Mouse (Mus musculus): ENCODE measurements around the gene Trp53tg5. TPM values are rescaled to one million over a fixed set of nuclear protein-coding genes. Genes with fewer than 3 reads are reported as not detected.
A peak's percentile ranks its signal among the peaks of the same experiment; 100 is the strongest.

Trp53tg5 gene
- polyA plus RNA-seq, 1 experiment from 2014 or later = not detected

DNA sequence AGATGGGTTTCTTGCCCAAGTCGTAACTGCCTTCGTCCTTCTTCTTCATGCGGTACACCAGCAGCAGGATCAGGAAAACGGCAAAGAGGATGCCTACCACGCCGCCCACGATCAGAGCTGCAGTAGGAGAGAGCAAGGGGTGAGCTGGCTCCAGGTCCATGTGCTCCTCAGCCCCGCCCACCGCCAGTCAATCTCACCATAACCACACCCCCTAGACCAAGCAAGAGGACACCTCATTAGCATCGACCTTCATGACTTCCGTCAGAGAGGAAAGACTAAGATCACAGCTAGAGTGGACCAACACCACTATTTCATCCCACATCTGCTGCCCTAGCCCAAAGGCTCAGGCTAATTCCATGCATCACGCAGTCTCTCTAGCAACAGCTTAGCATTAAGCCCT lies 47.4 kb downstream of the Trp53tg5 start:
- Histone ChIP-seq H3K9me3 (ENCODE audit: control insufficient read depth, low read length) (no peaks in the 10 kb centered on the region), H3K4me2 (replicated peaks; ENCODE audit: low read depth, low read length) (no peak overlapping the region), H3K36me3 (ENCODE audit: control insufficient read depth, insufficient read depth, low read length) (peaks cover 35% of the 10 kb centered on the region; the same call in 1 of the 2 replicates), H3K4me1 (ENCODE audit: control insufficient read depth, insufficient read depth, low read length) (peaks cover 8% of the 10 kb centered on the region), H3K9ac (ENCODE audit: low read depth, low read length) (no peak overlapping the region), H3K27ac (ENCODE audit: low read depth, low read length) (no peak overlapping the region), H3K27me3 (ENCODE audit: control insufficient read depth, insufficient read depth, low read length) (no peaks in the 10 kb centered on the region), H3K4me3 (ENCODE audit: low read length) (no peak overlapping the region)
- peak; percentile 51; the same call in 1 of the 2 replicates for ATAC-seq (ENCODE audit: low FRiP score, low TSS enrichment)
- WGBS = 26% methylated on average over 12 of the region's 12 CpGs

DNA sequence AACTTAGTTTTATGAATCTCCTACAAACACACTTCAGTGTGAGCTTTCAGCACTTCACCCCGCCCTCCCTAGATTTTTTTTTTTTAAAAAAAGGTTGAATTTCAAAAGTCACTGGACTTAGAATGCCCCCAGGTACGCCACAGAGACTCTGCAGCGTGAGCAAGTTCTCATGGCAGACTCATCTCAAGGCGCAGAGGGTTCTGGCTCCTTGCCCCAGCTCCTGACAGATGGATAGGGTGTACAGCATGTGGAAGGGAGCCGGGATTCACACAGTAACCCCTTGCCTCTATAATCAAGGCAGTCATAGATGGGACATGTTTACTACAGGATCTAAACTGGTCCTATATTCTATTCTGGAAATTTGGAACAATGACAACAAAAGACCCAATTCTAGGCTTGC lies 48.1 kb downstream of the Trp53tg5 start:
- Histone ChIP-seq H3K9ac (ENCODE audit: low read depth, low read length) (no peak overlapping the region), H3K9me3 (ENCODE audit: control insufficient read depth, low read length) (no peaks in the 10 kb centered on the region), H3K36me3 (ENCODE audit: control insufficient read depth, insufficient read depth, low read length) (peaks cover 35% of the 10 kb centered on the region; the same call in 1 of the 2 replicates), H3K27me3 (ENCODE audit: control insufficient read depth, insufficient read depth, low read length) (no peaks in the 10 kb centered on the region), H3K4me2 (replicated peaks; ENCODE audit: low read depth, low read length) (no peak overlapping the region), H3K27ac (ENCODE audit: low read depth, low read length) (no peak overlapping the region), H3K4me3 (ENCODE audit: low read length) (no peak overlapping the region), H3K4me1 (ENCODE audit: control insufficient read depth, insufficient read depth, low read length) (peaks cover under 1% of the 10 kb centered on the region; the same call in 1 of the 2 replicates)
- 84% methylated on average over 5 of the region's 5 CpGs for WGBS
- ATAC-seq (ENCODE audit: low FRiP score, low TSS enrichment) = no peak

DNA sequence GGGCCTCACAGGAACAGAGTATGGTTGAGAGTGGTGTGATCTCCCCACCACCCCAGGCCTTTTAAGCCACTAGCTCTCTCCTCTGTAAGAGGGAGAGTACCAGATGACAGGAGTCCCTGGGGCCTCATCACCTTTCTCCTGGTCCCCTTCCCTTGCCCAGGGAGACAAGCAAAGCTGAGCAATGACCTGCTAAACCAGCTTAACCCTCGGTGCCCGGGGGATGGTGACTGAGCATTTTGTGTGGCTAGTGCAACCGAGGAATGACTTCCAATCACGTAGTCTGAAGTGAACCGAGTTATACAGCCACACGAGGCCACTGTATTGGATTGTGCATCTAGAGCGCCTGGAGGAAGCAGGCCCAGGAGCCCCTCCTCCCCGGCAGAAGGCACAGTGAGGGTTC lies 49.1 kb downstream of the Trp53tg5 start:
- WGBS = 89% methylated on average over 8 of the region's 8 CpGs
- no peak for ATAC-seq (ENCODE audit: low FRiP score, low TSS enrichment)

DNA sequence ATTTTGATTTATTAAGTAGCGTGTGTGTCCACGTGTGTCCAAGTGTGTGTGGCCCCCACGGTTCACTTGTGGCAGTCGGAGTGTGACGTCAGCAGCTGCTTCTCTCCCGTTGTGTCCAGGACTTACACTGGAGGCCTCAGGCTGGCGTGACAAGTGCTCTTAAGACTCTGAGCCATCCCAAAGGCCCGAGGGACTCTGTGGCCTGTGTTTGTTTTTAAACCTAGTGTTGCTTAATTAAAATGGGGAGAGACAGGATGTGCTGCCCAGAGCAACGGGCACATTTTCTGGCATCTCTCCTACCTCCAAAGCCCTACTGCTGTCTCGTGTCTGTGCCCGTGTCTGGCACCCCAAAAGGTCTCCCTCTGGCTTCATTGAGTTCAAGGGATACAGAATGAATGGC lies 50.1 kb downstream of the Trp53tg5 start:
- Histone ChIP-seq H3K36me3 (ENCODE audit: control insufficient read depth, insufficient read depth, low read length) (peaks cover 26% of the 10 kb centered on the region; the same call in 1 of the 2 replicates), H3K9me3 (ENCODE audit: control insufficient read depth, low read length) (no peaks in the 10 kb centered on the region), H3K4me1 (ENCODE audit: control insufficient read depth, insufficient read depth, low read length) (peaks cover 11% of the 10 kb centered on the region), H3K9ac (ENCODE audit: low read depth, low read length) (no peak overlapping the region), H3K27me3 (ENCODE audit: control insufficient read depth, insufficient read depth, low read length) (no peaks in the 10 kb centered on the region), H3K27ac (ENCODE audit: low read depth, low read length) (no peak overlapping the region), H3K4me3 (ENCODE audit: low read length) (no peak overlapping the region), H3K4me2 (replicated peaks; ENCODE audit: low read depth, low read length) (no peak overlapping the region)
- WGBS = 73% methylated on average over 11 of the region's 11 CpGs
- ATAC-seq (ENCODE audit: low FRiP score, low TSS enrichment) = no peak

More for the DNA sequence above, 49.1 kb downstream of the Trp53tg5 start:
- no peak overlapping the region for H3K4me3 ChIP-seq (ENCODE audit: low read length)
- H3K9ac ChIP-seq (ENCODE audit: low read depth, low read length) = no peak overlapping the region
- H3K27me3 ChIP-seq (ENCODE audit: control insufficient read depth, insufficient read depth, low read length) = no peaks in the 10 kb centered on the region
- H3K4me1 ChIP-seq (ENCODE audit: control insufficient read depth, insufficient read depth, low read length) = peaks cover 4% of the 10 kb centered on the region; the same call in 1 of the 2 replicates
- H3K27ac ChIP-seq (ENCODE audit: low read depth, low read length) = no peak overlapping the region
- no peak overlapping the region for H3K4me2 ChIP-seq (replicated peaks; ENCODE audit: low read depth, low read length)
- peaks cover 34% of the 10 kb centered on the region; the same call in 1 of the 2 replicates for H3K36me3 ChIP-seq (ENCODE audit: control insufficient read depth, insufficient read depth, low read length)
- no peaks in the 10 kb centered on the region for H3K9me3 ChIP-seq (ENCODE audit: control insufficient read depth, low read length)

DNA sequence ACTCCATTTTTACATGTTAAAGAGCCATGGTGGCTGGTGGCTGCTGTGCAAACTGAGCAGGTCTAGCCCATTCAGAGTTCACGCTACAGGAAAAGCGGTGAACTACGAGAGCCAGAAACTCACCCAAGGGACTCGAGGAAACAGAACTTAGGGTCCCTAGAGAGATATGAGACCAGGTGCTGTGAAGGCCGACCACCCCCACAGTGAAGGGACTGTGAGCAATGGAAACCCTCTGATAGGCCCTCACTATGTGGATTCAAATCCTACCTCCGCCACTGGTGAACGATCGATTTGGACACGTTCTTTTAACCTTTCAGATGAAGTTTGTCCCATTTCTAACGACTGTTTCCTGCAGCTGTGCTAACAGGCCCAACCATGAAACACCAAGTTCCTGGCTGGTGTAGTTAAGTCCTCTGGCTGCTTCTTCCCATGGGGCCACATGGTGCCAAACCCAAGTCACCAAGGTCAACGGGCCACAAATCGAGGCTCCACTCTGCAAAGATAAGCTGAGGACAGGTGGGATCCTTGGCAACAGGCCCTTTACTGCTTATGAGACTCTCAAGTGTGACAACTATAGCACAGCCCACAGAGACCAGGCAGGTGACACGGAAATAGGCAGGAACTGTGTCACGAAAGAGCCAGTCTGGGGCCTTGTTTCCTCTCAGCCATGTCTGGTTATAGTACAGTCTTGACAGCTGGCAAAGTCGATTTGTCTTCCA lies 50.7 kb downstream of the Trp53tg5 start:
- Histone ChIP-seq H3K9me3 (ENCODE audit: control insufficient read depth, low read length) (no peaks in the 10 kb centered on the region), H3K4me2 (replicated peaks; ENCODE audit: low read depth, low read length) (no peak overlapping the region), H3K4me1 (ENCODE audit: control insufficient read depth, insufficient read depth, low read length) (peaks cover 12% of the 10 kb centered on the region), H3K36me3 (ENCODE audit: control insufficient read depth, insufficient read depth, low read length) (peaks cover 22% of the 10 kb centered on the region; the same call in 1 of the 2 replicates), H3K27me3 (ENCODE audit: control insufficient read depth, insufficient read depth, low read length) (no peaks in the 10 kb centered on the region), H3K4me3 (ENCODE audit: low read length) (no peak overlapping the region), H3K27ac (ENCODE audit: low read depth, low read length) (no peak overlapping the region), H3K9ac (ENCODE audit: low read depth, low read length) (no peak overlapping the region)
- WGBS = 83% methylated on average over 15 of the region's 15 CpGs
- ATAC-seq (ENCODE audit: low FRiP score, low TSS enrichment) = no peak

DNA sequence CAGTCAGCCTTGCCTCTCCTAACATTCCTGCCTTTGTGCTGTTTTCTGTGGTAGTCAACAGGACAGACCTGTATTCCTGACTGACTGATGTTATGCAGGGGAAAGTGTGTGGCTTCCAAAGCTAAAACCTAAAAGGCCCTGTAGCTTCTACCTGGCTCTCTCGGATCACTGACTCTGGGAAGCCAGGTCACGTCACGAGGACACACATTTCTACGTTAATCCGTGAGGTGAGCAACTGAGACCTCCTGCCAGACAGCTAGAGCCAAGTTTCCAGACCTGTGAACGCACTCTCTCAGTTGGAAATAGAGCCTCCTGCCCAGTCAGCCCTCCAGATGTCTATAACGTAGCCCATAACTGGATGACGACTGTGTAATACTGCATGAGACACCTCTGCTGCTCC lies 51.5 kb downstream of the Trp53tg5 start:
- peaks cover 14% of the 10 kb centered on the region; the same call in 1 of the 2 replicates for H3K36me3 ChIP-seq (ENCODE audit: control insufficient read depth, insufficient read depth, low read length)
- no peak overlapping the region for H3K9ac ChIP-seq (ENCODE audit: low read depth, low read length)
- 73% methylated on average over 8 of the region's 8 CpGs for WGBS
- no peak overlapping the region for H3K27ac ChIP-seq (ENCODE audit: low read depth, low read length)
- peaks cover 15% of the 10 kb centered on the region for H3K4me1 ChIP-seq (ENCODE audit: control insufficient read depth, insufficient read depth, low read length)
- ATAC-seq (ENCODE audit: low FRiP score, low TSS enrichment) = no peak
- no peak overlapping the region for H3K4me3 ChIP-seq (ENCODE audit: low read length)
- H3K4me2 ChIP-seq (replicated peaks; ENCODE audit: low read depth, low read length) = no peak overlapping the region
- H3K9me3 ChIP-seq (ENCODE audit: control insufficient read depth, low read length) = no peaks in the 10 kb centered on the region
- H3K27me3 ChIP-seq (ENCODE audit: control insufficient read depth, insufficient read depth, low read length) = no peaks in the 10 kb centered on the region

DNA sequence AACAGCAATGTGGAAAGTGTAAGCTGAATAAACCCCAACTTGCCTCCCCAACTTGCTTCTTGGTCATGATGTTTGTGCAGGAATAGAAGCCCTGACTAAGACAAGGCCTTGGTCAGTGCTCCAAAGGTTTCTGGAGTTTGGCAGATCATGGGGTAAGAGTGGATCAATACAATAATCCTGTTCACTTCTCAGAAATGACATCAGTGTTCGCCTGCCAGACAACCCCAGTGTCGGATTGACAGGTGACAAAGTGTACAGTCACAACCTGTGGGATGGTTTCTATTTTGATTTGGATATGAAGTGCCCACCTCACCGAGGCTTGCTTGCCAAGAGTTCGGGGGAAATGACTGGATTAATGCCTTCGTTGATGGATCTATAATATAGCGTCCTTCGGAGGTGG lies 52.2 kb downstream of the Trp53tg5 start:
- H3K27me3 ChIP-seq (ENCODE audit: control insufficient read depth, insufficient read depth, low read length) = no peaks in the 10 kb centered on the region
- no peak overlapping the region for H3K9ac ChIP-seq (ENCODE audit: low read depth, low read length)
- H3K4me3 ChIP-seq (ENCODE audit: low read length) = no peak overlapping the region
- H3K4me1 ChIP-seq (ENCODE audit: control insufficient read depth, insufficient read depth, low read length) = peaks cover 15% of the 10 kb centered on the region
- no peak overlapping the region for H3K27ac ChIP-seq (ENCODE audit: low read depth, low read length)
- no peaks in the 10 kb centered on the region for H3K9me3 ChIP-seq (ENCODE audit: control insufficient read depth, low read length)
- H3K36me3 ChIP-seq (ENCODE audit: control insufficient read depth, insufficient read depth, low read length) = peaks cover 11% of the 10 kb centered on the region; the same call in 1 of the 2 replicates
- ATAC-seq (ENCODE audit: low FRiP score, low TSS enrichment) = no peak
- 91% methylated on average over 7 of the region's 7 CpGs for WGBS
- no peak overlapping the region for H3K4me2 ChIP-seq (replicated peaks; ENCODE audit: low read depth, low read length)

Other genes starting within 250 kb of the Trp53tg5 start
- gene Svs2, start 235.3 kb downstream of the Trp53tg5 start, polyA plus RNA-seq (2014; fragmentation: Nextera tagmentation; extraction: Ambion mirVana) = not detected in 2 replicates
- gene Svs3b, start 217.1 kb downstream of the Trp53tg5 start, polyA plus RNA-seq (2014; fragmentation: Nextera tagmentation; extraction: Ambion mirVana) = not detected in 2 replicates
- not detected in 2 replicates for gene Svs4, start 195.3 kb downstream of the Trp53tg5 start, polyA plus RNA-seq (2014; fragmentation: Nextera tagmentation; extraction: Ambion mirVana)
- gene Svs3a, start 184.5 kb downstream of the Trp53tg5 start, polyA plus RNA-seq (2014; fragmentation: Nextera tagmentation; extraction: Ambion mirVana) = not detected in 2 replicates
- not detected in 2 replicates for gene Svs6, start 157.0 kb downstream of the Trp53tg5 start, polyA plus RNA-seq (2014; fragmentation: Nextera tagmentation; extraction: Ambion mirVana)
- not detected in 2 replicates for gene Svs5, start 141.0 kb downstream of the Trp53tg5 start, polyA plus RNA-seq (2014; fragmentation: Nextera tagmentation; extraction: Ambion mirVana)
- 0.44 TPM in 1 of 2 replicates, not detected in the other for gene Slpi, start 84.6 kb downstream of the Trp53tg5 start, polyA plus RNA-seq (2014; fragmentation: Nextera tagmentation; extraction: Ambion mirVana)
- not detected in 2 replicates for gene Rbpjl, start 70.6 kb downstream of the Trp53tg5 start, polyA plus RNA-seq (2014; fragmentation: Nextera tagmentation; extraction: Ambion mirVana)
- 0.12 and 0.20 TPM in 2 replicates for gene Matn4, start 68.6 kb downstream of the Trp53tg5 start, polyA plus RNA-seq (2014; fragmentation: Nextera tagmentation; extraction: Ambion mirVana)
- gene Sdc4, start 29.8 kb downstream of the Trp53tg5 start, polyA plus RNA-seq (2014; fragmentation: Nextera tagmentation; extraction: Ambion mirVana) = 87.8 and 108 TPM in 2 replicates
- 66.8 and 69.4 TPM in 2 replicates for gene Sys1, start 16.8 kb downstream of the Trp53tg5 start, polyA plus RNA-seq (2014; fragmentation: Nextera tagmentation; extraction: Ambion mirVana)
- 7.1 and 8.4 TPM in 2 replicates for gene Gm20458, start 12.8 kb downstream of the Trp53tg5 start, polyA plus RNA-seq (2014; fragmentation: Nextera tagmentation; extraction: Ambion mirVana)
- 12.4 and 14.7 TPM in 2 replicates for gene Dbndd2, start 12.4 kb upstream of the Trp53tg5 start, polyA plus RNA-seq (2014; fragmentation: Nextera tagmentation; extraction: Ambion mirVana)
- 70.7 and 79.2 TPM in 2 replicates for gene Pigt, start 23.8 kb upstream of the Trp53tg5 start, polyA plus RNA-seq (2014; fragmentation: Nextera tagmentation; extraction: Ambion mirVana)
- gene Wfdc2, start 88.7 kb upstream of the Trp53tg5 start, polyA plus RNA-seq (2014; fragmentation: Nextera tagmentation; extraction: Ambion mirVana) = 330 and 331 TPM in 2 replicates
- gene Spint3, start 99.7 kb upstream of the Trp53tg5 start, polyA plus RNA-seq (2014; fragmentation: Nextera tagmentation; extraction: Ambion mirVana) = not detected in 2 replicates
- not detected in 2 replicates for gene Wfdc6a, start 111.7 kb upstream of the Trp53tg5 start, polyA plus RNA-seq (2014; fragmentation: Nextera tagmentation; extraction: Ambion mirVana)
- gene Eppin, start 119.9 kb upstream of the Trp53tg5 start, polyA plus RNA-seq (2014; fragmentation: Nextera tagmentation; extraction: Ambion mirVana) = not detected in 2 replicates
- gene Wfdc6b, start 139.8 kb upstream of the Trp53tg5 start, polyA plus RNA-seq (2014; fragmentation: Nextera tagmentation; extraction: Ambion mirVana) = not detected in 2 replicates
- not detected in 2 replicates for gene Wfdc8, start 139.9 kb upstream of the Trp53tg5 start, polyA plus RNA-seq (2014; fragmentation: Nextera tagmentation; extraction: Ambion mirVana)
- not detected in 2 replicates for gene Wfdc16, start 165.1 kb upstream of the Trp53tg5 start, polyA plus RNA-seq (2014; fragmentation: Nextera tagmentation; extraction: Ambion mirVana)
- not detected in 2 replicates for gene Wfdc10, start 182.3 kb upstream of the Trp53tg5 start, polyA plus RNA-seq (2014; fragmentation: Nextera tagmentation; extraction: Ambion mirVana)
- not detected in 2 replicates for gene Wfdc9, start 182.9 kb upstream of the Trp53tg5 start, polyA plus RNA-seq (2014; fragmentation: Nextera tagmentation; extraction: Ambion mirVana)
- gene Wfdc11, start 200.4 kb upstream of the Trp53tg5 start, polyA plus RNA-seq (2014; fragmentation: Nextera tagmentation; extraction: Ambion mirVana) = not detected in 2 replicates
- 0.54 and 0.93 TPM in 2 replicates for gene Wfdc13, start 211.4 kb upstream of the Trp53tg5 start, polyA plus RNA-seq (2014; fragmentation: Nextera tagmentation; extraction: Ambion mirVana)
- 1.1 and 1.4 TPM in 2 replicates for gene Spint4, start 224.8 kb upstream of the Trp53tg5 start, polyA plus RNA-seq (2014; fragmentation: Nextera tagmentation; extraction: Ambion mirVana)
- gene Spint5, start 241.6 kb upstream of the Trp53tg5 start, polyA plus RNA-seq (2014; fragmentation: Nextera tagmentation; extraction: Ambion mirVana) = not detected in 2 replicates